Mouse (Mus musculus) CH12.LX (cell line): Measurements from ENCODE around the gene Dgkz. TPM values are rescaled to one million over a fixed set of nuclear protein-coding genes. Genes with fewer than 3 reads are reported as not detected.

Experiments used
- DNase-seq: peaks from one replicate; pipeline ENCODE4 v3.0.0-alpha.2; 2013; ENCODE audit errors: extremely low read depth
- H3K27ac ChIP-seq: 2 replicates; pipeline ENCODE4 v1.5.1; 2012; ENCODE audit warnings: low read depth, mild to moderate bottlenecking, control low read depth, moderate library complexity; ENCODE audit not compliant: insufficient read depth
- H3K27me3 ChIP-seq: replicated peaks from 2 replicates; pipeline ENCODE3; 2012; ENCODE audit warnings: inconsistent platforms
- H3K36me3 ChIP-seq, 2 experiments: replicated peaks in 1 of 2; 2 replicates each; pipeline versions ENCODE3 to v1.6.1; 2012; ENCODE audit warnings: inconsistent platforms in 1 of 2, low read length in 1 of 2, mild to moderate bottlenecking in 1 of 2, mixed read lengths in 1 of 2, moderate library complexity in 1 of 2; ENCODE audit not compliant: control insufficient read depth in 1 of 2, insufficient read depth in 1 of 2
- H3K4me1 ChIP-seq, 2 experiments: 2 replicates each; pipeline ENCODE4 v1.6.1; 2012; ENCODE audit warnings: inconsistent platforms in 1 of 2, moderate library complexity in 1 of 2; ENCODE audit not compliant: insufficient read depth in 2 of 2, control insufficient read depth in 1 of 2
- H3K4me2 ChIP-seq: 2 replicates; pipeline ENCODE4 v1.6.1; 2012; ENCODE audit warnings: low read depth, mild to moderate bottlenecking, control low read depth; ENCODE audit not compliant: poor library complexity, insufficient read depth, severe bottlenecking
- H3K4me3 ChIP-seq, 3 experiments: fragments of 150-350 bp in 1 of 3; sonication (generic) in 1 of 3; replicated peaks in 1 of 3; 2 replicates each; pipeline versions ENCODE3 to v1.5.1; 2011 to 2012; ENCODE audit warnings: low read depth in 2 of 3, low read length in 2 of 3, mild to moderate bottlenecking in 2 of 3, moderate library complexity in 2 of 3, control low read depth in 1 of 3, improper control_type of control experiment in 1 of 3, inconsistent platforms in 1 of 3, mixed read lengths in 1 of 3; ENCODE audit not compliant: poor library complexity in 1 of 3
- H3K79me2 ChIP-seq: replicated peaks from 2 replicates; pipeline ENCODE4 v1.6.1; 2012; ENCODE audit warnings: mild to moderate bottlenecking, moderate library complexity; ENCODE audit not compliant: control insufficient read depth, poor library complexity, insufficient read depth, severe bottlenecking; ENCODE audit errors: extremely low read depth
- H3K9ac ChIP-seq: 2 replicates; pipeline ENCODE4 v1.6.1; 2012; ENCODE audit warnings: low read depth, mild to moderate bottlenecking, control low read depth, moderate library complexity; ENCODE audit not compliant: insufficient read depth
- H3K9me3 ChIP-seq: replicated peaks from 2 replicates; pipeline ENCODE3; 2012; ENCODE audit warnings: low read length, inconsistent platforms, mixed read lengths
- BHLHE40 ChIP-seq: IDR thresholded peaks from 2 replicates; pipeline ENCODE4 v1.6.1; 2011; ENCODE audit warnings: mild to moderate bottlenecking, low read depth, low read length, improper control_type of control experiment
- CHD1 ChIP-seq: IDR thresholded peaks from 2 replicates; pipeline ENCODE4 v1.6.1; 2012; ENCODE audit warnings: low read depth, low read length, improper control_type of control experiment, inconsistent platforms
- CHD2 ChIP-seq: IDR thresholded peaks from 2 replicates; pipeline ENCODE4 v1.6.1; 2011; ENCODE audit warnings: low read length, improper control_type of control experiment
- CTCF ChIP-seq, 2 experiments: IDR thresholded peaks in 1 of 2; conservative IDR thresholded peaks in 1 of 2; 2 replicates each; pipeline ENCODE4 v1.5.1; 2011 to 2012; ENCODE audit warnings: low read depth in 2 of 2, low read length in 2 of 2, improper control_type of control experiment in 1 of 2, inconsistent platforms in 1 of 2, mild to moderate bottlenecking in 1 of 2, moderate library complexity in 1 of 2
- GABPA ChIP-seq: IDR thresholded peaks from 2 replicates; pipeline ENCODE4 v1.6.1; 2012; ENCODE audit warnings: low read depth, low read length, improper control_type of control experiment, inconsistent platforms; ENCODE audit not compliant: insufficient replicate concordance
- HCFC1 ChIP-seq: IDR thresholded peaks from 2 replicates; pipeline ENCODE4 v1.6.1; 2012; ENCODE audit warnings: low read depth, mild to moderate bottlenecking, inconsistent platforms, low read length, improper control_type of control experiment
- JUND ChIP-seq: conservative IDR thresholded peaks from 2 replicates; pipeline ENCODE4 v1.6.1; 2011; ENCODE audit warnings: low read depth, low read length, improper control_type of control experiment
- KAT2A ChIP-seq: IDR thresholded peaks from 2 replicates; pipeline ENCODE4 v1.6.1; 2012; ENCODE audit warnings: low read length, improper control_type of control experiment, inconsistent platforms; ENCODE audit not compliant: insufficient replicate concordance
- MAX ChIP-seq: IDR thresholded peaks from 2 replicates; pipeline ENCODE4 v1.6.1; 2011; ENCODE audit warnings: low read length, improper control_type of control experiment
- MAZ ChIP-seq: IDR thresholded peaks from 2 replicates; pipeline ENCODE4 v1.6.1; 2012; ENCODE audit warnings: low read depth, mild to moderate bottlenecking, inconsistent platforms, low read length, improper control_type of control experiment, moderate library complexity
- MEF2A ChIP-seq: IDR thresholded peaks from 2 replicates; pipeline ENCODE4 v1.6.1; 2014; ENCODE audit warnings: low read depth, mild to moderate bottlenecking, inconsistent platforms, low read length, improper control_type of control experiment, borderline replicate concordance
- MYC ChIP-seq: IDR thresholded peaks from 2 replicates; pipeline ENCODE4 v1.6.1; 2011; ENCODE audit warnings: low read depth, mild to moderate bottlenecking, improper control_type of control experiment, low read length
- NELFE ChIP-seq: IDR thresholded peaks from 2 replicates; pipeline ENCODE4 v1.6.1; 2011; ENCODE audit warnings: low read depth, low read length, improper control_type of control experiment
- NRF1 ChIP-seq: IDR thresholded peaks from 2 replicates; pipeline ENCODE4 v1.6.1; 2014; ENCODE audit warnings: low read depth, mild to moderate bottlenecking, inconsistent platforms, low read length, improper control_type of control experiment, moderate library complexity
- POLR2A ChIP-seq: IDR thresholded peaks from 2 replicates; pipeline ENCODE4 v1.6.1; 2011; ENCODE audit warnings: low read depth, mild to moderate bottlenecking, improper control_type of control experiment, low read length
- SIN3A ChIP-seq: IDR thresholded peaks from 2 replicates; pipeline ENCODE4 v1.6.1; 2012; ENCODE audit warnings: low read length, improper control_type of control experiment, inconsistent platforms
- SMC3 ChIP-seq: IDR thresholded peaks from 2 replicates; pipeline ENCODE4 v1.6.1; 2011; ENCODE audit warnings: low read depth, low read length, improper control_type of control experiment
- TBP ChIP-seq: conservative IDR thresholded peaks from 2 replicates; pipeline ENCODE4 v1.6.1; 2011; ENCODE audit warnings: low read depth, low read length, improper control_type of control experiment
- UBTF ChIP-seq: IDR thresholded peaks from 2 replicates; pipeline ENCODE4 v1.6.1; 2012; ENCODE audit warnings: low read depth, mild to moderate bottlenecking, inconsistent platforms, low read length, improper control_type of control experiment, moderate library complexity
- USF2 ChIP-seq: conservative IDR thresholded peaks from 2 replicates; pipeline ENCODE4 v1.6.1; 2011; ENCODE audit warnings: low read depth, low read length, improper control_type of control experiment
- ZC3H11A ChIP-seq: IDR thresholded peaks from 2 replicates; pipeline ENCODE4 v1.6.1; 2012; ENCODE audit warnings: low read depth, mild to moderate bottlenecking, inconsistent platforms, low read length, improper control_type of control experiment
- ZKSCAN1 ChIP-seq: IDR thresholded peaks from 2 replicates; pipeline ENCODE4 v1.6.1; 2012; ENCODE audit warnings: low read depth, inconsistent platforms, low read length, improper control_type of control experiment, borderline replicate concordance
- ZMIZ1 ChIP-seq: IDR thresholded peaks from 2 replicates; pipeline ENCODE4 v1.6.1; 2012; ENCODE audit warnings: low read depth, mild to moderate bottlenecking, inconsistent platforms, low read length, improper control_type of control experiment
- ZNF384 ChIP-seq: IDR thresholded peaks from 2 replicates; pipeline ENCODE4 v1.6.1; 2012; ENCODE audit warnings: low read depth, low read length, improper control_type of control experiment, inconsistent platforms
- dilution Hi-C: fragments of 300-500 bp; cut with MboI; formaldehyde crosslinking; loops from 2 replicates; pipeline ENCODE4 v1.14.3; 2020; ENCODE audit warnings: low sequenced_read_pairs; ENCODE audit not compliant: extremely low pct_unique_long_range_greater_than_20kb, extremely low pct_ligation_motif_present
- in situ Hi-C: fragments of 300-500 bp; cut with MboI; formaldehyde crosslinking; loops from 3 replicates; pipeline ENCODE4 v1.14.3; 2019; ENCODE audit warnings: low sequenced_read_pairs, low pct_ligation_motif_present, low pct_unique_long_range_greater_than_20kb, mixed read lengths
- polyA plus RNA-seq: library from polyadenylated mRNA; unstranded; fragments of >175 nt; gene quantifications from 2 replicates; pipeline ENCODE4 v1.2.1, GENCODE M21; 2012; ENCODE audit warnings: low read depth; ENCODE audit not compliant: insufficient read length
- total RNA-seq, 2 experiments: library from RNA; depleted of rRNA; stranded (reverse); fragments of 300-350 nt in 1 of 2; fragments of >200 nt in 1 of 2; gene quantifications; 2 replicates each; pipeline ENCODE4 v1.2.3; 2012 to 2014

The Dgkz gene
- total and polyA plus RNA-seq, 3 experiments: 38.6 to 60.2 (median 50.4) TPM

DNA sequence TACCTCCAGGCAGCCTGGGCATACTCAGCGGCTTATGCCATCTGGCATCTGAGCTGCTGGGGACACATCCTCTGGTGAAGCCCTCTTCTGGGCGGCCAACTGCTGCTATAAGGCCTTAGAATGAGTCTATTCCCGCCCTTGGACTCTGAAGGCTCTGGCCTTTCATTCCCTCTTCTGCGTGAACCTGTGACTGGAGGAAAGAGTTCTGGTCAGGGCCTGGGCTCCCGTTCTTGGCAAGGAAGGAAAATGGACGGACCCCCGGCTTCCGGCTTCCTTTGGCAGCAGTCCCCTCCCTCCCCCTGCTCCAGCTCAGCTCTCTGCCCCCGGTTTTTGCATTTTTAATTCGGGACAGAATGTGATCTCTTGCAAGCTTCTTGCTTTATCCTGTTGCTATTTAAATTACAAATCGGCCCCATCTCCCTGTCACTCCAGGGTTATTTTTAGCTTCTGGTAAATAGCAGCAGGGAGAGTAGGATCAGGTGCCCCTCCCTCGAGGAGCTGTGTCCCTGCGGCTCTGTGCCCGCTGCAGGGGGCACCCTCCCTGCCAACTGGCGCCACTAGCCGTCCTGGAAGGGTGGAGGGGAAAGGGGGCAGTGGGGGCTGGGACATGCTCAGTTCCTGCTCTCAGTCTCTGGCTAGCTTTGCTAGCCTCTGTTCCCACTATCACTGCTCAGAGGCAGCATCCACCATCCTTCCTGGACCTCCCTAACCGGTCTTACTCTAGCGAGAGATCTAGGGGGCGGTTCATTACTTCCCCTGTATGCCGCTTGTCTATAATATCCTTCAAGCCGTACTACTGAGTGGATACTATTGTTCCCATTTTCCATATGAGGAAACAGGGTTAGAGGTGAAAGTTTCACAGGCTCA is 4.2 kb downstream of the Dgkz start:
- dilution Hi-C loops: no loop called here
- Histone ChIP-seq H3K4me1 (peaks cover 3 to 8% of the 10 kb centered on the region in 2 experiments; a peak in 3 of 4 replicates), H3K4me2 (no peak overlapping the region), H3K4me3 (no peak overlapping the region), H3K9me3 (no peaks in the 10 kb centered on the region), H3K9ac (no peak overlapping the region), H3K79me2 (no peaks in the 10 kb centered on the region), H3K36me3 (no peaks in the 10 kb centered on the region), H3K27me3 (peaks cover 30% of the 10 kb centered on the region)
- in situ Hi-C loops: no loop called here
- no peak for DNase-seq
- TF ChIP-seq SIN3A (no peak), MYC (no peak), MAX (no peak), UBTF (no peak), USF2 (no peak), ZKSCAN1 (no peak), BHLHE40 (no peak), SMC3 (no peak)
- TF ChIP-seq, all 38 proteins: peak for 0
- no peak overlapping the region for H3K27ac ChIP-seq

- in situ Hi-C loops (no loop called here), dilution Hi-C loops (no loop called here)
- peaks cover 24% of the 10 kb centered on the region for H3K27me3 ChIP-seq
- H3K9me3 ChIP-seq: no peaks in the 10 kb centered on the region
- DNase-seq: no peak
- H3K79me2 ChIP-seq: peaks cover 8% of the 10 kb centered on the region
- no peak overlapping the region for H3K27ac ChIP-seq
- peaks cover 12 to 33% of the 10 kb centered on the region in 2 experiments for H3K4me1 ChIP-seq
- no peak overlapping the region for H3K4me2 ChIP-seq
- H3K9ac ChIP-seq: no peak overlapping the region
- H3K4me3 ChIP-seq: no peak overlapping the region
- no peaks in the 10 kb centered on the region for H3K36me3 ChIP-seq
- no peak for TF ChIP-seq POLR2A
- no peak for TF ChIP-seq MAZ
- TF ChIP-seq CTCF (conservative IDR thresholded peaks at IDR 0.05 in 1 of 2, IDR thresholded peaks at IDR 0.05 in 1 of 2; ENCODE audit: low read depth in 2 of 2, low read length in 2 of 2): no peak
- TF ChIP-seq ZNF384: no peak
- no peak for TF ChIP-seq ZC3H11A
- TF ChIP-seq CHD1: no peak
- TF ChIP-seq CHD2: no peak
- no peak for TF ChIP-seq JUND
- TF ChIP-seq KAT2A: no peak
- no peak for TF ChIP-seq UBTF
- TF ChIP-seq NRF1: no peak
- TF ChIP-seq TBP: no peak
- TF ChIP-seq ZMIZ1: no peak
- no peak for TF ChIP-seq NELFE
- no peak for TF ChIP-seq BHLHE40
- TF ChIP-seq SMC3: no peak
- TF ChIP-seq MEF2A: no peak
- TF ChIP-seq GABPA: no peak
- no peak for TF ChIP-seq HCFC1
Measured at GRCm38 (mm10) chr2:91967962-91968361, 7.7 kb downstream of the Dgkz start.
